Mouse (Mus musculus) hindbrain, embryonic 10.5 days (tissue): ENCODE data around the gene Alox12b. TPM values are rescaled to one million over a fixed set of nuclear protein-coding genes. Genes with fewer than 3 reads are reported as not detected.
A peak's percentile ranks its signal among the peaks of the same experiment; 100 is the strongest.

Experiments
- DNase-seq: peaks from one replicate; pipeline ENCODE4 v3.0.0-alpha.2; 2017; ENCODE audit warnings: low spot score
- H3K27ac ChIP-seq: fragments of 300-500 bp; sonication (generic); 2 replicates; pipeline ENCODE4 v1.5.1; 2016; ENCODE audit warnings: mild to moderate bottlenecking, moderate library complexity
- H3K27me3 ChIP-seq: fragments of 300-500 bp; sonication (generic); 2 replicates; pipeline ENCODE4 v1.6.1; 2016; ENCODE audit warnings: mild to moderate bottlenecking; ENCODE audit not compliant: poor library complexity, insufficient read depth, severe bottlenecking
- H3K36me3 ChIP-seq: fragments of 300-500 bp; sonication (generic); 2 replicates; pipeline ENCODE4 v1.6.1; 2016; ENCODE audit warnings: mild to moderate bottlenecking, moderate library complexity
- H3K4me1 ChIP-seq: fragments of 300-500 bp; sonication (generic); replicated peaks from 2 replicates; pipeline ENCODE4 v1.6.1; 2016; ENCODE audit warnings: mild to moderate bottlenecking
- H3K4me3 ChIP-seq: fragments of 300-500 bp; sonication (generic); 2 replicates; pipeline ENCODE4 v1.5.1; 2016; ENCODE audit warnings: mild to moderate bottlenecking, moderate library complexity
- H3K9me3 ChIP-seq: fragments of 300-500 bp; sonication (generic); 2 replicates; pipeline ENCODE4 v1.6.1; 2016; ENCODE audit warnings: mild to moderate bottlenecking, moderate library complexity
- WGBS: fragments of 180-500 bp; shearing (Covaris S2); methylation state at CpG from one replicate; pipeline ENCODE4 v1.1.7; 2016; 5-methylcytosine and 5-hydroxymethylcytosine counted together
- polyA plus RNA-seq: library from polyadenylated mRNA; unstranded; fragments of >200 nt; fragmentation: Nextera tagmentation; extraction: Ambion mirVana; gene quantifications from 2 replicates; pipeline ENCODE4 v1.2.1, GENCODE M21; 2016

Gene Alox12b
- polyA plus RNA-seq, 1 experiment from 2014 or later = not detected

- WGBS = 1% methylated on average over 15 of the region's 15 CpGs
- Histone ChIP-seq H3K4me1 (peaks cover 63% of the 10 kb centered on the region), H3K27me3 (peaks cover 68% of the 10 kb centered on the region), H3K36me3 (no peaks in the 10 kb centered on the region), H3K4me3 (peak overlapping the region; percentile 92), H3K27ac (no peak overlapping the region), H3K9me3 (no peaks in the 10 kb centered on the region)
- DNase-seq = peak; percentile 83
Measured at GRCm38 (mm10) chr11:69118765-69119164, 38.0 kb upstream of the Alox12b start.

- H3K4me3 ChIP-seq = peak overlapping the region; percentile 92
- H3K27me3 ChIP-seq = peaks cover 60% of the 10 kb centered on the region
- DNase-seq = no peak
- H3K9me3 ChIP-seq = no peaks in the 10 kb centered on the region
- 18% methylated on average over 14 of the region's 14 CpGs for WGBS
- H3K4me1 ChIP-seq = peaks cover 63% of the 10 kb centered on the region
- H3K27ac ChIP-seq = 0 out of 2 replicates have a peak overlapping the region, but pooled peaks have one; percentile 67
- no peaks in the 10 kb centered on the region for H3K36me3 ChIP-seq
Measured at GRCm38 (mm10) chr11:69119446-69120155, 37.2 kb upstream of the Alox12b start.

- Histone ChIP-seq H3K4me3 (peak within 1 kb of the TSS; percentile 92), H3K27ac (peak within 1 kb of the TSS; percentile 67; the same call in 1 of the 2 replicates), H3K36me3 (no peaks in the 10 kb centered on the region), H3K9me3 (no peaks in the 10 kb centered on the region), H3K27me3 (peaks cover 52% of the 10 kb centered on the region), H3K4me1 (peaks cover 65% of the 10 kb centered on the region)
- 2% methylated on average over 27 of the region's 27 CpGs for WGBS
- DNase-seq = peak; percentile 67
Measured at GRCm38 (mm10) chr11:69120221-69121000, 36.4 kb upstream of the Alox12b start, which contains the start of gene Hes7. Hes7 (plus strand) TSS chr11:69120404.

DNA sequence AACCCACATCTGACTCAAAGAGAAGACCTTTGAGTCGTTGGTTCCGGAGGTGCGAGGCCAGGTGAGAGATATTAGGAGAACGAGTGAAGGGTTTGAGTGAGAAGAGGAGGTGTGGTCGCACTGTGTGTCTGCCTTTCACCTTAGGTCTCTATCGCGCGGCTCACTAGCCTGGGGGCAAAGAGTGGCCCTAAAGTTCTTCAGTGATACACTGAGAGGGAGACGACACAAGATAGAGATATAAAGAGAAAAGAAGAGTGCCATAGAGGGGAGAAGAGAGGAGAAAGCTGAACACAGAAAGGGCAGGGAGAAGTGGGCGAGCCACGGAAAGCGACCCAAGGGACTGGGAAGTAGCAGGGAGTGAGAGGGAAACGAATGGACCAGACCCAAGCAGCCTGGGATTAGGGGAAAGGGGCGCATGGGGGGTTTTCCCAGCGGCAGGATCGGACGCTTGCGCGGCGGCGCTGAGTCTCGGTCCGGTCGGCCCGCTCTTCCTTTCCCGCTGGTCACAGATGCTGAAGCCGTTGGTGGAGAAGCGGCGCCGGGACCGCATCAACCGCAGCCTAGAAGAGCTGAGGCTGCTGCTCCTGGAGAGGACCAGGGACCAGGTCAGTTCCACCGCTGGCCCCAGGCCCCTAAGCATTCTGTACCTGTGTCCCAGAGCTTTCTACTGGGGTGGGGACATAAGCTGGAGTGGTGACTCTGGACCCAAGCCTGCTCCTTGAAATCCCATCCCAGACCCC, 35.6 kb upstream of the Alox12b start:
- Histone ChIP-seq H3K4me3 (peak overlapping the region; percentile 92), H3K9me3 (no peaks in the 10 kb centered on the region), H3K27me3 (peaks cover 44% of the 10 kb centered on the region), H3K27ac (peak overlapping the region; percentile 40; the same call in 1 of the 2 replicates), H3K36me3 (no peaks in the 10 kb centered on the region), H3K4me1 (peaks cover 73% of the 10 kb centered on the region)
- DNase-seq = peak; percentile 55
- WGBS = under 1% methylated on average over 33 of the region's 33 CpGs

- Histone ChIP-seq H3K27ac (peak overlapping the region; percentile 84), H3K9me3 (no peaks in the 10 kb centered on the region), H3K27me3 (peaks cover 44% of the 10 kb centered on the region), H3K4me1 (peaks cover 75% of the 10 kb centered on the region), H3K4me3 (peak overlapping the region; percentile 92), H3K36me3 (no peaks in the 10 kb centered on the region)
- under 1% methylated on average over 32 of the region's 32 CpGs for WGBS
- DNase-seq = no peak
Measured at GRCm38 (mm10) chr11:69121741-69122335, 35.0 kb upstream of the Alox12b start.

- DNase-seq = peak; percentile 92
- peak within 1 kb of the TSS; percentile 92 for H3K4me3 ChIP-seq
- H3K4me1 ChIP-seq = peaks cover 69% of the 10 kb centered on the region
- H3K27ac ChIP-seq = peak within 1 kb of the TSS; percentile 84
- no peaks in the 10 kb centered on the region for H3K9me3 ChIP-seq
- peaks cover 46% of the 10 kb centered on the region for H3K27me3 ChIP-seq
- under 1% methylated on average over 66 of the region's 66 CpGs for WGBS
- no peaks in the 10 kb centered on the region for H3K36me3 ChIP-seq
Measured at GRCm38 (mm10) chr11:69122336-69122951, 34.3 kb upstream of the Alox12b start, which contains the start of gene 9130213A22Rik. 9130213A22Rik (minus strand) TSS chr11:69122589.

GRCm38 (mm10) chr11:69123056-69123692, 33.6 kb upstream of the Alox12b start:
- Histone ChIP-seq H3K36me3 (no peaks in the 10 kb centered on the region), H3K9me3 (no peaks in the 10 kb centered on the region), H3K27me3 (peaks cover 54% of the 10 kb centered on the region), H3K4me1 (peaks cover 62% of the 10 kb centered on the region), H3K4me3 (peak overlapping the region; percentile 92), H3K27ac (peak overlapping the region; percentile 84)
- WGBS = under 1% methylated on average over 29 of the region's 29 CpGs
- peak; percentile 96 for DNase-seq

- H3K9me3 ChIP-seq = no peaks in the 10 kb centered on the region
- peaks cover 56% of the 10 kb centered on the region for H3K27me3 ChIP-seq
- peak overlapping the region; percentile 70 for H3K27ac ChIP-seq
- peak; percentile 95 for DNase-seq
- peak overlapping the region; percentile 92 for H3K4me3 ChIP-seq
- H3K36me3 ChIP-seq = no peaks in the 10 kb centered on the region
- WGBS = under 1% methylated on average over 31 of the region's 31 CpGs
- H3K4me1 ChIP-seq = peaks cover 57% of the 10 kb centered on the region
Measured at GRCm38 (mm10) chr11:69123693-69124497, 32.9 kb upstream of the Alox12b start.

GRCm38 (mm10) chr11:69124498-69124847, 32.3 kb upstream of the Alox12b start:
- no peak overlapping the region for H3K27ac ChIP-seq
- no peaks in the 10 kb centered on the region for H3K9me3 ChIP-seq
- DNase-seq = peak; percentile 62
- WGBS = 0% methylated on average over 3 of the region's 3 CpGs
- no peaks in the 10 kb centered on the region for H3K36me3 ChIP-seq
- peaks cover 51% of the 10 kb centered on the region for H3K4me1 ChIP-seq
- H3K4me3 ChIP-seq = peak overlapping the region; percentile 92
- peaks cover 53% of the 10 kb centered on the region for H3K27me3 ChIP-seq

DNA sequence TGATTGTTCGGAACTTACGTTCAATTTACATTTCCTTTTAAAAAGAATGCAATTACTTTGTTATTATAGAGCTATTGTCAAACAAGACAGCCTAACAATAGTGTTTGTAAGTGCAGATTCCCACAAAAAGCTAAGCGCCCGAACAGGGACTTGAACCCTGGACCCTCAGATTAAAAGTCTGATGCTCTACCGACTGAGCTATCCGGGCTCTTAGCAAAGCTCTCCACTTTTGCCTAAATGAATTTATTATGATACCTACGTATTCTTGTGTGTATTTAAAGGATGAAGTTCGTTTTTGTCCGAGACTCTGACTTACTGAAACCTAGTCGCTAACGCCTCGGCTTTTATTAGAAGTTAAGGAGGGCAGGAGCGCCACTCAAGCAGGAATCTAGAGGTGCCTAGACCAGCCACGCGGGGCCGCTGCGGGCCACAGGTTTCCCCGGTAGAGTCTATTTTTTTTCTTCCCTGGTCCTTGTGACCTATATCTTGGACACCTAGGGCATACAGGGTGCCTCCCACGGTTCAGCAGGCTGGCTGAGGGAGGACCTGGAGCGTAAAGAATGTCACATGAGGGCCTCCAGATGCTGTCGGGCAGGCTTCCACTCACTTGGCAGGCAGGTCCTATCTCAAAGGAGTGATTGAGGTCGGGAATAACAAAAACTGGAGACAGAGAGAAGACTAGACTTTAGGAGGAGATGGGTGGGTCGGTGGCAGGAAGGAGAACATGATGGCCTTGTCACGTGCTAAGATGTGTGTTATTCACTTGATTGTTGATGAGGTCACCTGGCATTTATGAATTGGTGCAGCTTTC, 31.5 kb upstream of the Alox12b start:
- H3K4me1 ChIP-seq = peaks cover 44% of the 10 kb centered on the region
- H3K27ac ChIP-seq = peak overlapping the region; percentile 73
- H3K9me3 ChIP-seq = no peaks in the 10 kb centered on the region
- no peaks in the 10 kb centered on the region for H3K36me3 ChIP-seq
- peaks cover 53% of the 10 kb centered on the region for H3K27me3 ChIP-seq
- peak overlapping the region; percentile 92 for H3K4me3 ChIP-seq
- DNase-seq = peak; percentile 82
- under 1% methylated on average over 24 of the region's 24 CpGs for WGBS

GRCm38 (mm10) chr11:69125852-69125918, 31.1 kb upstream of the Alox12b start, which contains the start of gene Aloxe3:
Aloxe3 (plus strand) TSS chr11:69125896.
- DNase-seq = no peak
- WGBS = 2% methylated on average over 3 of the region's 3 CpGs
- H3K36me3 ChIP-seq = no peaks in the 10 kb centered on the region
- peak within 1 kb of the TSS; percentile 92 for H3K4me3 ChIP-seq
- H3K27me3 ChIP-seq = peaks cover 48% of the 10 kb centered on the region
- H3K9me3 ChIP-seq = no peaks in the 10 kb centered on the region
- H3K27ac ChIP-seq = peak within 1 kb of the TSS; percentile 73
- H3K4me1 ChIP-seq = peaks cover 39% of the 10 kb centered on the region
